Mouse (Mus musculus) limb, embryonic 13.5 days (tissue): ENCODE measurements at regions not wholly inside any gene's neighbourhood (a gene's known extent, or its start where the extent isn't known, plus 50 kb on each side); places are given as distances from the start of the nearest gene placed in this dataset.
"Not testable (repeated sequence)": the region's sequence is repeated elsewhere in the genome, so short reads cannot be mapped to it uniquely, and the experiment has no call there.

Experiments
- ATAC-seq: fragments of 200-750 bp; cut with Nextera tagmentation; 2 replicates; pipeline ENCODE4 v1.8.0; 2017; ENCODE audit warnings: low read depth, moderate number of reproducible peaks, moderate TSS enrichment; ENCODE audit not compliant: low FRiP score
- H3K27ac ChIP-seq: fragments of 300-500 bp; sonication (generic); 2 replicates; pipeline ENCODE4 v1.5.1; 2015; ENCODE audit warnings: inconsistent platforms, mild to moderate bottlenecking, moderate library complexity
- H3K27me3 ChIP-seq: fragments of 300-500 bp; sonication (generic); 2 replicates; pipeline ENCODE4 v1.6.1; 2015; ENCODE audit warnings: mild to moderate bottlenecking, inconsistent platforms
- H3K36me3 ChIP-seq: fragments of 300-500 bp; sonication (generic); 2 replicates; pipeline ENCODE4 v1.6.1; 2015; ENCODE audit warnings: inconsistent platforms, mild to moderate bottlenecking, moderate library complexity
- H3K4me1 ChIP-seq: fragments of 300-500 bp; sonication (generic); 2 replicates; pipeline ENCODE4 v1.6.1; 2015; ENCODE audit warnings: inconsistent platforms
- H3K4me2 ChIP-seq: fragments of 300-500 bp; sonication (generic); replicated peaks from 2 replicates; pipeline ENCODE4 v1.6.1; 2015; ENCODE audit warnings: inconsistent platforms, mild to moderate bottlenecking, moderate library complexity
- H3K4me3 ChIP-seq: fragments of 300-500 bp; sonication (generic); 2 replicates; pipeline ENCODE4 v1.5.1; 2015; ENCODE audit warnings: moderate library complexity, mild to moderate bottlenecking, inconsistent platforms
- H3K9ac ChIP-seq: fragments of 300-500 bp; sonication (generic); 2 replicates; pipeline ENCODE4 v1.6.1; 2015; ENCODE audit warnings: mild to moderate bottlenecking, inconsistent platforms
- H3K9me3 ChIP-seq: fragments of 300-500 bp; sonication (generic); 2 replicates; pipeline ENCODE4 v1.6.1; 2016; ENCODE audit warnings: inconsistent platforms
- WGBS: fragments of 180-500 bp; shearing (Covaris S2); methylation state at CpG from one replicate; pipeline ENCODE4 v1.1.7; 2015; 5-methylcytosine and 5-hydroxymethylcytosine counted together

- 65% methylated on average over 1 of the region's 1 CpGs for WGBS
- Histone ChIP-seq H3K36me3 (no peaks in the 10 kb centered on the region), H3K9me3 (no peaks in the 10 kb centered on the region), H3K4me1 (peaks cover 6% of the 10 kb centered on the region; the same call in 1 of the 2 replicates), H3K9ac (no peak overlapping the region), H3K27ac (no peak overlapping the region), H3K4me2 (no peak overlapping the region), H3K27me3 (no peaks in the 10 kb centered on the region), H3K4me3 (no peak overlapping the region)
- ATAC-seq = no peak
These were observed 57.2 kb downstream of the Foxa2 start for GRCm38 (mm10) chr2:147989616-147990015.

- Histone ChIP-seq H3K27me3 (no peaks in the 10 kb centered on the region), H3K27ac (no peak overlapping the region), H3K9ac (no peak overlapping the region), H3K9me3 (no peaks in the 10 kb centered on the region), H3K4me2 (no peak overlapping the region), H3K36me3 (no peaks in the 10 kb centered on the region), H3K4me3 (no peak overlapping the region), H3K4me1 (peaks cover 7% of the 10 kb centered on the region; the same call in 1 of the 2 replicates)
- no peak for ATAC-seq
These were observed 58.2 kb downstream of the Foxa2 start for GRCm38 (mm10) chr2:147988586-147988985.

GRCm38 (mm10) chr2:147985261-147985575 is 61.6 kb downstream of the Foxa2 start:
- Histone ChIP-seq H3K4me2 (no peak overlapping the region), H3K4me3 (no peak overlapping the region), H3K27me3 (no peaks in the 10 kb centered on the region), H3K9me3 (no peaks in the 10 kb centered on the region), H3K27ac (no peak overlapping the region), H3K4me1 (peaks cover 7% of the 10 kb centered on the region; the same call in 1 of the 2 replicates), H3K36me3 (no peaks in the 10 kb centered on the region), H3K9ac (no peak overlapping the region)
- WGBS = 38% methylated on average over 2 of the region's 2 CpGs
- no peak for ATAC-seq

- ATAC-seq = no peak
- no peak overlapping the region for H3K9ac ChIP-seq
- no peak overlapping the region for H3K4me3 ChIP-seq
- H3K27me3 ChIP-seq = no peaks in the 10 kb centered on the region
- no peaks in the 10 kb centered on the region for H3K9me3 ChIP-seq
- 45% methylated on average over 12 of the region's 12 CpGs for WGBS
- H3K36me3 ChIP-seq = no peaks in the 10 kb centered on the region
- H3K4me1 ChIP-seq = peaks cover 7% of the 10 kb centered on the region; the same call in 1 of the 2 replicates
- no peak overlapping the region for H3K4me2 ChIP-seq
- H3K27ac ChIP-seq = no peak overlapping the region
These were observed 62.1 kb downstream of the Foxa2 start for GRCm38 (mm10) chr2:147984547-147985260.

- WGBS = 86% methylated on average over 6 of the region's 6 CpGs
- Histone ChIP-seq H3K4me2 (no peak overlapping the region), H3K36me3 (no peaks in the 10 kb centered on the region), H3K9ac (no peak overlapping the region), H3K4me3 (no peak overlapping the region), H3K4me1 (peaks cover 7% of the 10 kb centered on the region; the same call in 1 of the 2 replicates), H3K27me3 (no peaks in the 10 kb centered on the region), H3K9me3 (no peaks in the 10 kb centered on the region), H3K27ac (no peak overlapping the region)
- ATAC-seq = no peak
These were observed 65.8 kb downstream of the Foxa2 start for GRCm38 (mm10) chr2:147980929-147981479.

- Histone ChIP-seq H3K4me3 (no peak overlapping the region), H3K36me3 (no peaks in the 10 kb centered on the region), H3K4me1 (peaks cover 7% of the 10 kb centered on the region; the same call in 1 of the 2 replicates), H3K9ac (no peak overlapping the region), H3K27me3 (no peaks in the 10 kb centered on the region), H3K4me2 (no peak overlapping the region), H3K27ac (no peak overlapping the region), H3K9me3 (no peaks in the 10 kb centered on the region)
- no peak for ATAC-seq
- WGBS = 89% methylated on average over 1 of the region's 1 CpGs
These were observed 66.4 kb downstream of the Foxa2 start for GRCm38 (mm10) chr2:147980408-147980807.

- WGBS = 80% methylated on average over 4 of the region's 4 CpGs
- ATAC-seq = no peak
- Histone ChIP-seq H3K4me1 (peaks cover 3% of the 10 kb centered on the region; the same call in 1 of the 2 replicates), H3K27ac (no peak overlapping the region), H3K4me3 (no peak overlapping the region), H3K9ac (no peak overlapping the region), H3K27me3 (no peaks in the 10 kb centered on the region), H3K4me2 (no peak overlapping the region), H3K36me3 (no peaks in the 10 kb centered on the region), H3K9me3 (no peaks in the 10 kb centered on the region)
These were observed 67.0 kb downstream of the Foxa2 start for GRCm38 (mm10) chr2:147979660-147980364.

GRCm38 (mm10) chr2:147979001-147979400 is 67.8 kb downstream of the Foxa2 start:
- no peaks in the 10 kb centered on the region for H3K27me3 ChIP-seq
- no peaks in the 10 kb centered on the region for H3K9me3 ChIP-seq
- no peak for ATAC-seq
- no peak overlapping the region for H3K9ac ChIP-seq
- no peak overlapping the region for H3K4me3 ChIP-seq
- WGBS = 81% methylated on average over 1 of the region's 1 CpGs
- no peak overlapping the region for H3K27ac ChIP-seq
- H3K36me3 ChIP-seq = no peaks in the 10 kb centered on the region
- H3K4me1 ChIP-seq = no peaks in the 10 kb centered on the region
- no peak overlapping the region for H3K4me2 ChIP-seq

- WGBS = 55% methylated on average over 2 of the region's 2 CpGs
- no peaks in the 10 kb centered on the region for H3K4me1 ChIP-seq
- H3K9me3 ChIP-seq = no peaks in the 10 kb centered on the region
- ATAC-seq = no peak
- H3K27ac ChIP-seq = no peak overlapping the region
- no peak overlapping the region for H3K4me3 ChIP-seq
- no peak overlapping the region for H3K4me2 ChIP-seq
- no peaks in the 10 kb centered on the region for H3K36me3 ChIP-seq
- H3K27me3 ChIP-seq = no peaks in the 10 kb centered on the region
- H3K9ac ChIP-seq = no peak overlapping the region
These were observed 72.0 kb downstream of the Foxa2 start for GRCm38 (mm10) chr2:147974776-147975175.

- Histone ChIP-seq H3K36me3 (no peaks in the 10 kb centered on the region), H3K9ac (no peak overlapping the region), H3K27ac (no peak overlapping the region), H3K4me2 (no peak overlapping the region), H3K27me3 (no peaks in the 10 kb centered on the region), H3K4me1 (no peaks in the 10 kb centered on the region), H3K9me3 (no peaks in the 10 kb centered on the region), H3K4me3 (no peak overlapping the region)
- 52% methylated on average over 10 of the region's 10 CpGs for WGBS
- no peak for ATAC-seq
These were observed 78.1 kb downstream of the Foxa2 start for GRCm38 (mm10) chr2:147968671-147969070.

GRCm38 (mm10) chr2:147967829-147968529 is 78.8 kb downstream of the Foxa2 start:
- no peak overlapping the region for H3K27ac ChIP-seq
- H3K36me3 ChIP-seq = no peaks in the 10 kb centered on the region
- no peaks in the 10 kb centered on the region for H3K27me3 ChIP-seq
- H3K4me1 ChIP-seq = no peaks in the 10 kb centered on the region
- no peaks in the 10 kb centered on the region for H3K9me3 ChIP-seq
- no peak overlapping the region for H3K4me2 ChIP-seq
- no peak overlapping the region for H3K9ac ChIP-seq
- no peak for ATAC-seq
- no peak overlapping the region for H3K4me3 ChIP-seq
- 49% methylated on average over 9 of the region's 9 CpGs for WGBS

- H3K36me3 ChIP-seq, H3K4me3 ChIP-seq, H3K9me3 ChIP-seq, H3K4me2 ChIP-seq, ATAC-seq, H3K9ac ChIP-seq, H3K27me3 ChIP-seq, H3K27ac ChIP-seq, H3K4me1 ChIP-seq: not testable (repeated sequence)
- 86% methylated on average over 1 of the region's 1 CpGs for WGBS
These were observed 83.5 kb downstream of the Foxa2 start for GRCm38 (mm10) chr2:147963284-147963683.
